Mouse (Mus musculus): ENCODE measurements around the gene Ccdc106.
A peak's percentile ranks its signal among the peaks of the same experiment; 100 is the strongest.

GRCm38 (mm10) chr7:5060944-5061773 is 40.8 kb downstream of the Ccdc106 start:
- TF ChIP-seq HCFC1 (IDR thresholded peaks at IDR 0.05; ENCODE audit: low read depth, low read length) (peak; percentile 37), CTCF (conservative IDR thresholded peaks at IDR 0.05 in 1 of 2, IDR thresholded peaks at IDR 0.05 in 1 of 2; ENCODE audit: low read depth in 2 of 2, low read length in 2 of 2) (peak in 1 of 2 experiments; percentile 77; a peak in 3 of 4 replicates), RCOR1 (conservative IDR thresholded peaks at IDR 0.05; ENCODE audit: low read depth, low read length) (no peak), USF1 (IDR thresholded peaks at IDR 0.05; ENCODE audit: low read depth, low read length) (no peak), POLR2A (IDR thresholded peaks at IDR 0.05; ENCODE audit: low read depth, low read length) (peak; percentile 64)

Measured in CH12.LX (cell line).